Mouse (Mus musculus): ENCODE results near the gene Rai2.

The Rai2 gene

GRCm38 (mm10) chrX:161826186-161826585 lies 109.3 kb downstream of the Rai2 start:
- DNase-seq (ENCODE audit: low read depth, low spot score), result peak; percentile 7

Data from skeletal muscle tissue, adult 2 months (tissue).